Mouse (Mus musculus) kidney, postnatal 0 days (tissue): ENCODE data around the gene Igsf8. TPM values are rescaled to one million over a fixed set of nuclear protein-coding genes. Genes with fewer than 3 reads are reported as not detected.

ENCODE experiments used
- ATAC-seq: fragments of 200-750 bp; cut with Nextera tagmentation; replicated peaks from 2 replicates; pipeline ENCODE4 v1.8.0; 2017; ENCODE audit warnings: low read depth, moderate number of reproducible peaks, moderate TSS enrichment, moderate library complexity; ENCODE audit not compliant: low FRiP score
- DNase-seq: peaks from one replicate; pipeline ENCODE4 v3.0.0-alpha.2; 2016; ENCODE audit warnings: low spot score
- H3K27ac ChIP-seq: fragments of 300-500 bp; sonication (generic); 2 replicates; pipeline ENCODE4 v1.5.1; 2014; ENCODE audit warnings: mild to moderate bottlenecking
- H3K27me3 ChIP-seq: fragments of 300-500 bp; sonication (generic); 2 replicates; pipeline ENCODE4 v1.6.1; 2014; ENCODE audit warnings: low read length, mixed read lengths; ENCODE audit not compliant: insufficient read depth
- H3K36me3 ChIP-seq: fragments of 300-500 bp; sonication (generic); 2 replicates; pipeline ENCODE4 v1.6.1; 2014; ENCODE audit warnings: low read length, mixed read lengths; ENCODE audit not compliant: insufficient read depth
- H3K4me1 ChIP-seq: fragments of 300-500 bp; sonication (generic); replicated peaks from 2 replicates; pipeline ENCODE4 v1.6.1; 2014; ENCODE audit warnings: antibody characterized with exemption, low read length, mixed read lengths; ENCODE audit not compliant: insufficient read depth
- H3K4me2 ChIP-seq: fragments of 300-500 bp; sonication (generic); 2 replicates; pipeline ENCODE4 v1.6.1; 2014; ENCODE audit warnings: mild to moderate bottlenecking, low read length, moderate library complexity, mixed read lengths
- H3K4me3 ChIP-seq: fragments of 300-500 bp; sonication (generic); replicated peaks from 2 replicates; pipeline ENCODE4 v1.5.1; 2014; ENCODE audit warnings: low read depth, low read length
- H3K9ac ChIP-seq: fragments of 300-500 bp; sonication (generic); 2 replicates; pipeline ENCODE4 v1.6.1; 2014; ENCODE audit warnings: low read depth, low read length
- H3K9me3 ChIP-seq: fragments of 300-500 bp; sonication (generic); replicated peaks from 2 replicates; pipeline ENCODE4 v1.6.1; 2016; ENCODE audit warnings: low read length, inconsistent platforms, mixed read lengths
- CTCF ChIP-seq: IDR thresholded peaks from 2 replicates; pipeline ENCODE4 v1.5.1; 2016; ENCODE audit warnings: antibody characterized with exemption, low read depth, mild to moderate bottlenecking, moderate library complexity
- WGBS: fragments of 180-500 bp; shearing (Covaris S2); extraction: QIAGEN DNeasy Blood & Tissue Kit; methylation state at CpG from one replicate; pipeline ENCODE4 v1.1.7; 2014; 5-methylcytosine and 5-hydroxymethylcytosine counted together
- polyA plus RNA-seq: library from polyadenylated mRNA; unstranded; fragments of >200 nt; fragmentation: Nextera tagmentation; extraction: Ambion mirVana; gene quantifications from 2 replicates; pipeline ENCODE4 v1.2.1, GENCODE M21; 2015

Igsf8 gene
- polyA plus RNA-seq, 1 experiment from 2014 or later, result 39.0 TPM

DNA sequence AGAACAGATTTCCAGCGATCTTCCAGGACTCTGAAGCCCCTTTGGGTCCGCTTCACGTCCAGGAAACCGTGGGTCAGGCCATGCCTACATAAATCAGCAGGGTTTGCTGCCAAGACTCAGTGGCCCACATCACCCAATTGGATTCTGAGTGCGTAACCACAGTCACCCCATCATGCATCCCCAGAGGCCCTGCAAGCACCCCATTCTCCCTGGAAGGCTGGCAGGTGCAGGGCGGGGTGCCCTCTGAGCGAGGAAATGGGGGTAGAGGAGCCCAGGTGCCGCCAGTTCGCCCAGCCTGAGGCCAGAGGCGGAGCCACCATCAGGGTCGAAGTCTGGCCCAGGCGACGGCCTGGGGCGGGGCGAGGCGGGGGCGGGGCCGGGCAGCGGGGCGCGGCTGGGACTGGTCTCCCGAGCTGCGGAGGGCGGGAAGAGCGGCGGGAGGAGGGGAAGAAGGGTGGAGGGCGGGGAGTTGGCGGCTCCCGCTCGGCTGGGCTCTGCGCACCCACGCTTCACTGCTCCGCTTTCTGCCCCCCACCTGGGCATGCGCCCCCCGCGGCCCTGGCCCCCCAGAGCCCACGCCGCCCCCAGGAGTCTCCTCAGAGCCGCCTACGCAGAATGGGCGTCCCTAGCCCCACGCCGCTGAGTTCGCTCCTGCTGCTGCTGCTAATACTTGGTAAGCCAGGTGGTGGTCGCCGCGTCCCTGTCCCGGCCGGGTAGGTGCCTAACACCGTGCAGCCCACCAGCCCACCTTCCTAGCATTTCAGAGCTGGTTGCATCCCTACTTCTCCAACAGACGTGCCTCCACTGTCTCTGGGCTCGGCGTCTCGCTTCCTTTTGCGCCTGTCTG lies 50.7 kb downstream of the Igsf8 start:
- Histone ChIP-seq H3K4me1 (0 out of 2 replicates have a peak, but pooled peaks cover 11% of the 10 kb centered on the region), H3K4me2 (peak overlapping the region; percentile 85), H3K27ac (peak overlapping the region; percentile 96), H3K9me3 (no peaks in the 10 kb centered on the region), H3K36me3 (0 out of 2 replicates have a peak, but pooled peaks cover under 1% of the 10 kb centered on the region), H3K27me3 (no peaks in the 10 kb centered on the region), H3K4me3 (peak overlapping the region; percentile 71), H3K9ac (peak overlapping the region; percentile 69)
- ATAC-seq (peak; percentile 69), DNase-seq (peak; percentile 94)
- TF ChIP-seq CTCF, result no peak
- 0% methylated on average over 37 of the region's 55 CpGs for WGBS

DNA sequence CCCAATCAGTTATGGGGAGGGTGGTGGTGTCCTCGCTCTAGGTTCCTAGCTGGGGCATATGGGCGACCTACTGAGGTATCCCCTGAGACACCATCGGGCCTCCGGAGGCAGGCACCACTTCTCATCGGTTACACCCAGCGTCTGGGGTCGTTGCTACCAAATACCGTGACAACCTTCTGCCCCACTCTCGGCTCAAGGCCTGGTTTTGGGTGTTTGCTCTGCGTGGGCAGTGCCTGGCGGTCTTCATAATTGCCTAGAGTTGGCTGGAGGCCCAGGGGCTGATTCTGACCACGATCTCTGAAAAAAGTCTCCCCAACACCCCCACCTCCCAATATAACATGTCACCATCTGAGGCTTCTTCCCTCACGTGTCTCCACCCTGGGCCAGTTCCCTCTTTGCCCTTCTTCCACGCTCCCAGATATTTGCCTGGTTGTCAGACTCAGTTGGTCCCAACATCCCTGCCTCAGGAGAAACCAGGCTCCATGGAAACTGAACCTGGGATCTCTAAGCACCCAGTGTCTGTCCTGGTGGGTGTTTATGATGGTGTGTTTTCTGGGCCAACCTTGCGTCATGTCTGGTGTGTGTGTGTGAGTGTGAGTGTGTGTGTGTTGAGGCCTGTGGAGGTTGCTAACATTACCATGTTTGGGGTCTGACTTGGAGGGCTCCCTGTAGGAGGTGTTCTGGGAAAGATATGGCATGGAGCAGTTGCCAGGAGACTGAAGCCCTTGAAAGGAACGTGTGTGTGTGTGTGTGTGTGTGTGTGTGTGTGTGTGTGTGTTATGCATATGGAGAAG lies 51.5 kb downstream of the Igsf8 start:
- DNase-seq (peak; percentile 59), ATAC-seq (peak; percentile 1)
- peak overlapping the region; percentile 71 for H3K4me3 ChIP-seq
- H3K4me1 ChIP-seq, result 0 out of 2 replicates have a peak, but pooled peaks cover 11% of the 10 kb centered on the region
- H3K27ac ChIP-seq, result peak overlapping the region; percentile 96; the same call in 1 of the 2 replicates
- 10% methylated on average over 16 of the region's 16 CpGs for WGBS
- no peaks in the 10 kb centered on the region for H3K9me3 ChIP-seq
- no peaks in the 10 kb centered on the region for H3K27me3 ChIP-seq
- TF ChIP-seq CTCF, result no peak
- peak overlapping the region; percentile 85 for H3K4me2 ChIP-seq
- peak overlapping the region; percentile 69 for H3K9ac ChIP-seq
- H3K36me3 ChIP-seq, result 0 out of 2 replicates have a peak, but pooled peaks cover 4% of the 10 kb centered on the region

GRCm38 (mm10) chr1:172313613-172314411 lies 52.4 kb downstream of the Igsf8 start:
- Histone ChIP-seq H3K9me3 (no peaks in the 10 kb centered on the region), H3K4me3 (no peak overlapping the region), H3K9ac (no peak overlapping the region), H3K4me2 (no peak overlapping the region), H3K27ac (no peak overlapping the region), H3K4me1 (0 out of 2 replicates have a peak, but pooled peaks cover 11% of the 10 kb centered on the region), H3K27me3 (no peaks in the 10 kb centered on the region), H3K36me3 (0 out of 2 replicates have a peak, but pooled peaks cover 12% of the 10 kb centered on the region)
- DNase-seq, result no peak
- 74% methylated on average over 10 of the region's 10 CpGs for WGBS
- no peak for ATAC-seq
- TF ChIP-seq CTCF, result no peak

GRCm38 (mm10) chr1:172314911-172315310 lies 53.5 kb downstream of the Igsf8 start:
- H3K27ac ChIP-seq, result no peak overlapping the region
- DNase-seq (no peak), ATAC-seq (no peak)
- no peaks in the 10 kb centered on the region for H3K27me3 ChIP-seq
- no peak for TF ChIP-seq CTCF
- 0 out of 2 replicates have a peak, but pooled peaks cover 11% of the 10 kb centered on the region for H3K4me1 ChIP-seq
- H3K9me3 ChIP-seq, result no peaks in the 10 kb centered on the region
- 93% methylated on average over 3 of the region's 3 CpGs for WGBS
- H3K4me2 ChIP-seq, result no peak overlapping the region
- H3K36me3 ChIP-seq, result 0 out of 2 replicates have a peak, but pooled peaks cover 18% of the 10 kb centered on the region
- H3K9ac ChIP-seq, result no peak overlapping the region
- no peak overlapping the region for H3K4me3 ChIP-seq

DNA sequence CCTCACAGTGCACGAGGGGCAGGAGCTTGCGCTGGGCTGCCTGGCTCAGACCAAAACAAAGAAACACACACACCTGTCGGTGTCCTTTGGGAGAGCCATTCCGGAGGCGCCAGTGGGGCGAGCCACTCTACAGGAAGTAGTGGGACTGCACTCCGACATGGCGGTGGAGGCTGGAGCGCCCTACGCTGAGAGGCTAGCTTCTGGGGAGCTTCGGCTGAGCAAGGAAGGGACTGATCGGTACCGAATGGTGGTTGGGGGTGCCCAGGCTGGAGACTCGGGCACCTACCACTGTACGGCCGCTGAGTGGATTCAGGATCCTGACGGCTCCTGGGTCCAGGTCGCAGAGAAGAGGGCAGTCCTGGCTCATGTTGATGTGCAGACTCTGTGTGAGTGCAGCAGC lies 56.0 kb downstream of the Igsf8 start:
- Histone ChIP-seq H3K4me1 (0 out of 2 replicates have a peak, but pooled peaks cover 6% of the 10 kb centered on the region), H3K4me2 (no peak overlapping the region), H3K27ac (no peak overlapping the region), H3K4me3 (no peak overlapping the region), H3K27me3 (no peaks in the 10 kb centered on the region), H3K9me3 (no peaks in the 10 kb centered on the region), H3K36me3 (0 out of 2 replicates have a peak, but pooled peaks cover 18% of the 10 kb centered on the region), H3K9ac (no peak overlapping the region)
- TF ChIP-seq CTCF, result no peak
- DNase-seq (no peak), ATAC-seq (no peak)
- WGBS, result 76% methylated on average over 18 of the region's 18 CpGs
